Mouse (Mus musculus) CD4-positive, CD25-positive, alpha-beta regulatory T cell, adult 4 months (primary cell): ENCODE data around the gene Mstn. TPM values are rescaled to one million over a fixed set of nuclear protein-coding genes. Genes with fewer than 3 reads are reported as not detected.

Experiments
- ATAC-seq: one replicate; pipeline ENCODE4 v1.8.0; 2017
- polyA plus RNA-seq, 2 experiments: library from polyadenylated mRNA; unstranded; fragments of 100-300 nt; shearing (Covaris generic); gene quantifications; one replicate each; pipeline ENCODE4 v1.2.1; 2017

The Mstn gene
- polyA plus RNA-seq, 2 experiments from 2014 or later, result 0.23 TPM; not detected in 1

DNA sequence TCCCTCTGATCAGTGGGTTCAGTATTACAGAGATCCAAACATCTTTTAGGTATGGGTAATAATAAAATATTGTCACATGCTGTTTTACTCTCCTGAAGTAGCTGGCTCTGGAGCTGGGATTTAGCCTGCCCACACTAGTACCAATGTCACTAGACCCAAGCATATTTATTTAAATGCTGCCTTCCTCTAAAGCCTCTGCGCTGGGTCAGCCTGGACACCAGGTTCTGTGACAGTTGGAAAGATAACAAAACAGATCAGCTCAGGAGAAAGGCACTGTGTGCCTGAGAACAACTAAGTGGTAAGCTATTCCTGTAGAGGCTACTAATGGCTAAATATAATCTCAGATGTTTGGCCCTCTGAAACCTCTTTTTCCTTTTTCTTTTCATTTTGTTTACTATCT, 49.1 kb downstream of the Mstn start:
- ATAC-seq, result no peak

Other genes starting within 250 kb of the Mstn start
- gene Inpp1, start 244.0 kb upstream of the Mstn start, polyA plus RNA-seq, result 100 to 1,000 TPM in 1 of 2 experiments, 10 to 100 TPM in 1; 94.9 to 141 TPM
- gene Hibch, start 216.7 kb upstream of the Mstn start, polyA plus RNA-seq, result 10 to 100 TPM; 26.4 to 27.5 TPM
- 1 to 10 TPM; 6.1 to 7.6 TPM for gene 1700019D03Rik, start 41.5 kb upstream of the Mstn start, polyA plus RNA-seq
- gene 1700019A02Rik, start 126.0 kb downstream of the Mstn start, polyA plus RNA-seq, result not detected
- 10 to 100 TPM; 31.7 to 34.9 TPM for gene Pms1, start 235.4 kb downstream of the Mstn start, polyA plus RNA-seq
- gene Ormdl1, start 235.5 kb downstream of the Mstn start, polyA plus RNA-seq, result 10 to 100 TPM; 64.5 to 73.5 TPM
- 1 to 10 TPM in 1 of 2 experiments, not detected in 1; 6.5 TPM for gene Gm28778, start 235.5 kb downstream of the Mstn start, polyA plus RNA-seq